In genomic region chr19:32524516-32524860, GRCm38 (mm10) we compare ENCODE assay signal across 13 mouse cellular contexts. TPM values are rescaled to one million over a fixed set of nuclear protein-coding genes. Genes with fewer than 3 reads are reported as not detected.
DNase-seq lines count a peak whose midpoint lies in the region; ATAC-seq and TF ChIP-seq lines count a peak whose summit lies in the region.
"Had no signal": no experiment of that assay in that cellular context is flagged by ENCODE, and none has a peak within 500 bp of the region (broad histone marks: within the 10 kb centered on the region; RNA-seq: fewer than 3 reads in every experiment).

No protein-coding gene starts in this region.

- H3K4me3 ChIP-seq in liver, embryonic 11.5 days (ENCODE audit: low read depth, low read length) = no peak overlapping the region
- H3K4me3 ChIP-seq in embryonic facial prominence, embryonic 11.5 days (ENCODE audit: low read depth, low read length) = no peak overlapping the region
- no peak overlapping the region for H3K4me3 ChIP-seq in small intestine, adult 2 months (ENCODE audit: low read depth, low read length)
- H3K4me3 ChIP-seq: left cerebral cortex, adult 2 months; neural tube, embryonic 15.5 days had no signal

- peak; percentile 27 for DNase-seq in liver, embryonic 11.5 days (ENCODE audit: low spot score)
- no peak for DNase-seq in liver
- DNase-seq in embryonic facial prominence, embryonic 11.5 days (ENCODE audit: low spot score) = peak; percentile 39
- peak; percentile 45 to 77 for DNase-seq in kidney, postnatal 25 days
- no peak for DNase-seq in left cerebral cortex, adult 9 months (ENCODE audit: low spot score in 2 of 2)
- DNase-seq: adrenal gland, postnatal 10 days; heart, postnatal 36 days had no signal

- no peak for TF ChIP-seq POLR2A in small intestine, adult 2 months (IDR thresholded peaks at IDR 0.05; ENCODE audit: low read depth, low read length)

- no peaks in the 10 kb centered on the region for H3K27me3 ChIP-seq in liver, embryonic 11.5 days (replicated peaks; ENCODE audit: control insufficient read depth, insufficient read depth, low read length)
- no peaks in the 10 kb centered on the region for H3K27me3 ChIP-seq in embryonic facial prominence, embryonic 11.5 days (ENCODE audit: control insufficient read depth, insufficient read depth, low read length)
- no peaks in the 10 kb centered on the region for H3K27me3 ChIP-seq in small intestine, adult 2 months (ENCODE audit: control insufficient read depth, insufficient read depth, low read length)
- H3K27me3 ChIP-seq: neural tube, embryonic 15.5 days; Patski had no signal

- no peak overlapping the region for H3K4me2 ChIP-seq in liver, embryonic 11.5 days
- no peak overlapping the region for H3K4me2 ChIP-seq in embryonic facial prominence, embryonic 11.5 days (ENCODE audit: low read depth, low read length)
- H3K4me2 ChIP-seq: neural tube, embryonic 15.5 days had no signal

- WGBS in liver, embryonic 11.5 days = 83% methylated on average over 3 of the region's 3 CpGs
- 32% methylated on average over 3 of the region's 3 CpGs for WGBS in embryonic facial prominence, embryonic 11.5 days
- WGBS in small intestine, adult 2 months = 53% methylated on average over 3 of the region's 3 CpGs

- H3K36me3 ChIP-seq in liver, embryonic 11.5 days (ENCODE audit: control insufficient read depth, insufficient read depth, low read length) = no peaks in the 10 kb centered on the region
- no peaks in the 10 kb centered on the region for H3K36me3 ChIP-seq in embryonic facial prominence, embryonic 11.5 days (replicated peaks; ENCODE audit: control insufficient read depth, insufficient read depth, low read depth, low read length)
- H3K36me3 ChIP-seq in small intestine, adult 2 months (ENCODE audit: control insufficient read depth, insufficient read depth, low read length) = no peaks in the 10 kb centered on the region
- H3K36me3 ChIP-seq: neural tube, embryonic 15.5 days had no signal

- peaks cover 18% of the 10 kb centered on the region for H3K4me1 ChIP-seq in liver, embryonic 11.5 days (replicated peaks; ENCODE audit: control insufficient read depth, insufficient read depth, low read length)
- no peaks in the 10 kb centered on the region for H3K4me1 ChIP-seq in embryonic facial prominence, embryonic 11.5 days (ENCODE audit: control insufficient read depth, insufficient read depth, low read length)
- peaks cover 25% of the 10 kb centered on the region; the same call in 1 of the 2 replicates for H3K4me1 ChIP-seq in small intestine, adult 2 months (ENCODE audit: control insufficient read depth, insufficient read depth, insufficient read length, low read length)
- H3K4me1 ChIP-seq: neural tube, embryonic 15.5 days had no signal

- H3K9me3 ChIP-seq in liver, embryonic 11.5 days (ENCODE audit: control insufficient read depth, low read length) = 0 out of 2 replicates have a peak, but pooled peaks cover 2% of the 10 kb centered on the region
- H3K9me3 ChIP-seq in embryonic facial prominence, embryonic 11.5 days (replicated peaks; ENCODE audit: control insufficient read depth, low read length) = no peaks in the 10 kb centered on the region
- H3K9me3 ChIP-seq: neural tube, embryonic 15.5 days had no signal

- ATAC-seq in liver, embryonic 11.5 days (replicated peaks; ENCODE audit: low FRiP score) = no peak
- ATAC-seq in embryonic facial prominence, embryonic 11.5 days (replicated peaks; ENCODE audit: insufficient number of reproducible peaks, low FRiP score, low TSS enrichment, low read depth) = no peak
- no peak for ATAC-seq in frontal cortex, adult (ENCODE audit: low TSS enrichment)
- ATAC-seq: Patski had no signal

- TF ChIP-seq CTCF in small intestine, adult 2 months (IDR thresholded peaks at IDR 0.05; ENCODE audit: extremely low read depth, insufficient read length, insufficient replicate concordance, low read depth, low read length) = no peak

- no peak overlapping the region for H3K9ac ChIP-seq in liver, embryonic 11.5 days (ENCODE audit: low read depth, low read length)
- H3K9ac ChIP-seq in embryonic facial prominence, embryonic 11.5 days (replicated peaks; ENCODE audit: low read length) = no peak overlapping the region
- H3K9ac ChIP-seq: neural tube, embryonic 15.5 days had no signal

- H3K27ac ChIP-seq in liver, embryonic 11.5 days (ENCODE audit: low read depth, low read length) = no peak overlapping the region
- no peak overlapping the region for H3K27ac ChIP-seq in embryonic facial prominence, embryonic 11.5 days (replicated peaks; ENCODE audit: low read depth, low read length)
- peak overlapping the region; percentile 46 for H3K27ac ChIP-seq in small intestine, adult 2 months (ENCODE audit: insufficient read depth, low read depth, low read length)
- H3K27ac ChIP-seq: kidney, postnatal 0 days; left cerebral cortex, adult 2 months; neural tube, embryonic 15.5 days had no signal

RNA-seq across cellular contexts. Expression of gene Minpp1, which starts 38.9 kb away (rescaled TPM):
- polyA plus RNA-seq in liver, embryonic 11.5 days (2014; fragmentation: Nextera tagmentation; extraction: Ambion mirVana) = 137 and 153 TPM in 2 replicates
- 73.1 and 77.6 TPM in 2 replicates for polyA plus RNA-seq in embryonic facial prominence, embryonic 11.5 days (2014; fragmentation: Nextera tagmentation; extraction: Ambion mirVana)
- 86.5 and 112 TPM in 2 replicates for polyA plus RNA-seq in small intestine, adult 2 months (2012; rRNA removed)

RNA-seq across cellular contexts. Expression of gene Rpl9-ps6, which starts 58.1 kb away (rescaled TPM):
- polyA plus RNA-seq in liver, embryonic 11.5 days (2014; fragmentation: Nextera tagmentation; extraction: Ambion mirVana) = 144 and 148 TPM in 2 replicates
- 108 and 117 TPM in 2 replicates for polyA plus RNA-seq in embryonic facial prominence, embryonic 11.5 days (2014; fragmentation: Nextera tagmentation; extraction: Ambion mirVana)
- polyA plus RNA-seq in small intestine, adult 2 months (2012; rRNA removed) = 0.65 and 0.83 TPM in 2 replicates

Comparison
In these comparisons a context has a peak if more than half of its experiments do, and no peak if none do; other contexts are left out.
1. DNase-seq: peak in liver, embryonic 11.5 days (single experiment), embryonic facial prominence, embryonic 11.5 days (single experiment) and kidney, postnatal 25 days (2 of 2); none in liver (single experiment) and left cerebral cortex, adult 9 months (0 of 2).
2. RNA of gene Rpl9-ps6, which starts 58.1 kb away (polyA plus RNA-seq): 144 to 148 TPM in liver, embryonic 11.5 days and 108 to 117 TPM in embryonic facial prominence, embryonic 11.5 days; 0.65 to 0.83 TPM in small intestine, adult 2 months; every median in the first group is over 10 times any median in the second.